Mouse (Mus musculus): ENCODE results near the gene Snx9. TPM values are rescaled to one million over a fixed set of nuclear protein-coding genes. Genes with fewer than 3 reads are reported as not detected.

Gene Snx9
- polyA plus RNA-seq, 1 experiment from 2014 or later = 37.5 TPM

- H3K27ac ChIP-seq = no peak overlapping the region
- no peaks in the 10 kb centered on the region for H3K27me3 ChIP-seq (replicated peaks)
- ATAC-seq (ENCODE audit: insufficient read depth, low FRiP score, low read depth) = no peak
- no peak overlapping the region for H3K4me3 ChIP-seq (replicated peaks)
- H3K4me2 ChIP-seq = no peak overlapping the region
- WGBS = 75% methylated on average over 1 of the region's 1 CpGs
- H3K9me3 ChIP-seq = no peaks in the 10 kb centered on the region
- 0 out of 2 replicates have a peak, but pooled peaks cover 3% of the 10 kb centered on the region for H3K4me1 ChIP-seq
- no peaks in the 10 kb centered on the region for H3K36me3 ChIP-seq
- no peak overlapping the region for H3K9ac ChIP-seq
These were observed 9.8 kb upstream of the Snx9 start for GRCm38 (mm10) chr17:5831257-5831806.

DNA sequence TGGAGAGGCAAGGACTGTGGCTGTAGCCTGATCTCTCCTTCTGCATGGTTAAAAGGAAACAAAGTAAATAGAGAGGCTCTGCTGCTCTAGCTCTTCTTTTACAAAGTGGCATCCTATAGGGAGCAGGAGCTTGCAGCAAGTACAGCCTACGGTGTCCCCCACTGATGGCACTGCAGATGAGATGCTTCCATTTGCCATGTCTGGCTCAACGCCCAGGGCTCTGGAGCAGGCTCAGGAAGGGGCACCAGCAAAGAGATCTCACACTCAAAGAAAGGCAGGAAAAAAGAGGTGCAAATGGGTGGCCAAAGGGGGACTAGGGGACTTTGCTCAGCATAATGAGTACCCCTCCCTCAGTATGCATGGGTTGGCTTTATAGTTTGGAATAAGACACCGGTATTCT is 7.0 kb upstream of the Snx9 start:
- Histone ChIP-seq H3K9me3 (no peaks in the 10 kb centered on the region), H3K27me3 (replicated peaks) (no peaks in the 10 kb centered on the region), H3K4me2 (no peak overlapping the region), H3K4me1 (no peaks in the 10 kb centered on the region), H3K36me3 (no peaks in the 10 kb centered on the region), H3K27ac (no peak overlapping the region), H3K4me3 (replicated peaks) (no peak overlapping the region), H3K9ac (no peak overlapping the region)
- 88% methylated on average over 3 of the region's 3 CpGs for WGBS
- no peak for ATAC-seq (ENCODE audit: insufficient read depth, low FRiP score, low read depth)

- H3K4me2 ChIP-seq = no peak overlapping the region
- no peaks in the 10 kb centered on the region for H3K4me1 ChIP-seq
- no peak for ATAC-seq (ENCODE audit: insufficient read depth, low FRiP score, low read depth)
- no peak overlapping the region for H3K27ac ChIP-seq
- WGBS = 63% methylated on average over 3 of the region's 3 CpGs
- no peak overlapping the region for H3K9ac ChIP-seq
- no peaks in the 10 kb centered on the region for H3K27me3 ChIP-seq (replicated peaks)
- H3K4me3 ChIP-seq (replicated peaks) = no peak overlapping the region
- H3K9me3 ChIP-seq = no peaks in the 10 kb centered on the region
- no peaks in the 10 kb centered on the region for H3K36me3 ChIP-seq
These were observed 6.3 kb upstream of the Snx9 start for GRCm38 (mm10) chr17:5834798-5835328.

DNA sequence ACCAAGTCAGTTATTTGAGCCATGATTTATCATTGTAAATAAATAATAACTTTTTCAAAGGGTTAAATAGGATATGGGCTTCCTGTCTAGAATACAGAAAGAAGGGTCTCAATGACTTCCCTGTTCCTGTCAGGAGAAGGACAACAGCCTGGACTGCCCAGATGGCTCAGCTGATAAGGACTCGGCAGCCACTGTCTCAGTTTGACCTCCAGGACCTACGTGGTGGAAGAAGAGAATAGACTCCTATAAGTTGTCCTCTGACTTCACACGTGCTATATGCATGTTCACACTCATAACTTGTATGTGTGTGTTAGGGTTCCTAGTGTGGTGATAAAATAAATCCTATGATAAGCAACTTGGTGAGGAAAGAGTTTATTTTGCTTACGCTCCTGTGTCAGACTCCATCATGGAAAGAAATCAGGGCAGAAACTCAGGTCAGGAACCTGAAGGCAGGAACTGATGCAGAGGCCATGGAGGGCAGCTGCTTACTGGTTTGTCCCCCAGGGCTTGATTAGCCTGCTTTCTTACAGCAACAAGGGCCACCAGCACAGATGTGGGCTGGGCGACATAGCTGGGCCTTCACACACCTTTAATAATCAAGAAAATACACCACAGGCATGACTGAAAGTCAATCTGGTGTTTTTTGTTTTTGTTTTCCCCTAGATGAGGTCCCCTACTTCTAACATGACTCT is 1.4 kb upstream of the Snx9 start:
- WGBS = 73% methylated on average over 5 of the region's 5 CpGs
- no peak overlapping the region for H3K9ac ChIP-seq

DNA sequence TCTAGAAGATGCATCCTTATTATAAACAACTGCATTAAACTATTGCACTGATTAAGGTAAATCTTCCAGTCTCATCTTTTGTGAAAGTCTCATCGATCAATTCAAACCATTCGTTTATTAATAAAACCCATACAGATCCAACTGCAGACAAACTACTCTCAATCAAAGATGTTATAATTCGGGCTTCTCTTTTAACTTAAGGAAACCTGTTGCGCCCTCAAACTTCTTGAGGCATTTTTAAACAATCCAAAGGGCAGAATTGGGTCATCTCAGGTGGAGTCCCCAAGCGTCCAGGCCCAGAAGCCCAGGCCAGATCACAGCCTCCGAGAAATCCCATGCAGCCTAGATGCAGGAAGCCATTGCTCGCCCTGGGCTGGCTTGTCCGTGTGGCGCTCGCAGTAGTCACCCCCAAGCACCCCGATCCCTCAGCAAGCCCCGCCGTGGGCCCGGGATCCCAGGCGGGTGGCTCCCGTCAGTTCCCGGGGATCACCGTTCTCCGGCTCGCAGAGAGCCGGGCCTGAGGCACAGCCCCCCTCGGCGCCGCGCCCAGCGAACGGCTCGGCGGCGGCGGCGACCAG is 490 bp upstream of the Snx9 start:
- WGBS = 5% methylated on average over 32 of the region's 32 CpGs
- no peaks in the 10 kb centered on the region for H3K36me3 ChIP-seq
- no peaks in the 10 kb centered on the region for H3K27me3 ChIP-seq (replicated peaks)
- H3K4me2 ChIP-seq = peak overlapping the region; percentile 70
- H3K27ac ChIP-seq = peak overlapping the region; percentile 99
- ATAC-seq (ENCODE audit: insufficient read depth, low FRiP score, low read depth) = peak; percentile 48; the same call in 1 of the 2 replicates
- H3K9ac ChIP-seq = peak overlapping the region; percentile 92
- peak overlapping the region; percentile 83 for H3K4me3 ChIP-seq (replicated peaks)
- H3K9me3 ChIP-seq = no peaks in the 10 kb centered on the region
- H3K4me1 ChIP-seq = peaks cover 7% of the 10 kb centered on the region

More for the DNA sequence above, 1.4 kb upstream of the Snx9 start:
- no peaks in the 10 kb centered on the region for H3K27me3 ChIP-seq (replicated peaks)
- H3K4me1 ChIP-seq = peaks cover 7% of the 10 kb centered on the region
- no peaks in the 10 kb centered on the region for H3K9me3 ChIP-seq
- no peak overlapping the region for H3K27ac ChIP-seq
- no peak for ATAC-seq (ENCODE audit: insufficient read depth, low FRiP score, low read depth)
- H3K4me3 ChIP-seq (replicated peaks) = no peak overlapping the region
- H3K36me3 ChIP-seq = no peaks in the 10 kb centered on the region
- H3K4me2 ChIP-seq = peak overlapping the region; percentile 70; the same call in 1 of the 2 replicates

GRCm38 (mm10) chr17:5841943-5842273 is 779 bp downstream of the Snx9 start:
- H3K4me1 ChIP-seq = peaks cover 12% of the 10 kb centered on the region
- peak overlapping the region; percentile 83 for H3K4me3 ChIP-seq (replicated peaks)
- H3K4me2 ChIP-seq = peak overlapping the region; percentile 70
- no peak for ATAC-seq (ENCODE audit: insufficient read depth, low FRiP score, low read depth)
- no peaks in the 10 kb centered on the region for H3K27me3 ChIP-seq (replicated peaks)
- peak overlapping the region; percentile 92 for H3K9ac ChIP-seq
- H3K36me3 ChIP-seq = no peaks in the 10 kb centered on the region
- peak overlapping the region; percentile 99 for H3K27ac ChIP-seq
- H3K9me3 ChIP-seq = no peaks in the 10 kb centered on the region
- WGBS = 0% methylated on average over 7 of the region's 7 CpGs

- peaks cover 12% of the 10 kb centered on the region for H3K4me1 ChIP-seq
- no peaks in the 10 kb centered on the region for H3K36me3 ChIP-seq
- H3K4me3 ChIP-seq (replicated peaks) = peak overlapping the region; percentile 11; the same call in 1 of the 2 replicates
- ATAC-seq (ENCODE audit: insufficient read depth, low FRiP score, low read depth) = peak; percentile 37; the same call in 1 of the 2 replicates
- WGBS = 60% methylated on average over 9 of the region's 9 CpGs
- peak overlapping the region; percentile 44; the same call in 1 of the 2 replicates for H3K27ac ChIP-seq
- H3K27me3 ChIP-seq (replicated peaks) = no peaks in the 10 kb centered on the region
- H3K9me3 ChIP-seq = no peaks in the 10 kb centered on the region
- H3K9ac ChIP-seq = no peak overlapping the region
- H3K4me2 ChIP-seq = peak overlapping the region; percentile 70
These were observed 2.0 kb downstream of the Snx9 start for GRCm38 (mm10) chr17:5842988-5843640.

DNA sequence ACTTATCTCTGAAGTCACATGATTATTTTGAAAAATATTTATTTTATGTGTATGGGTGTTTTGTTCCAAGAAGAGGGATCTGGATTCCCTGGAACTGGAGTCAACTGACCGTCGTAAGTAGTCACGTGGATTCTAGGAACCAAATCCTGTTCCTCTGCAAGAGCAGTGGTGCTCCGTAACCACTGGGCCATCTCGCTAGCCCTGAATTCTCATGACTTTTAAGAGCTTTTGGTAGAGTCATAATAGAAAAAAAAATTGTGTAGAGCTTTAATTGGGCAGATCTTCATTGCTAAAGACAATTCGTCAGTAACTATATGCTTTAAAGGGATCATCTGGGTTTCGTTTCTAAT is 2.5 kb downstream of the Snx9 start:
- peaks cover 13% of the 10 kb centered on the region for H3K4me1 ChIP-seq
- no peak overlapping the region for H3K27ac ChIP-seq
- H3K36me3 ChIP-seq = no peaks in the 10 kb centered on the region
- no peak overlapping the region for H3K4me3 ChIP-seq (replicated peaks)
- H3K9me3 ChIP-seq = no peaks in the 10 kb centered on the region
- no peaks in the 10 kb centered on the region for H3K27me3 ChIP-seq (replicated peaks)
- WGBS = 85% methylated on average over 7 of the region's 7 CpGs
- no peak overlapping the region for H3K4me2 ChIP-seq
- no peak for ATAC-seq (ENCODE audit: insufficient read depth, low FRiP score, low read depth)
- H3K9ac ChIP-seq = no peak overlapping the region

GRCm38 (mm10) chr17:5845376-5845775 is 4.2 kb downstream of the Snx9 start:
- Histone ChIP-seq H3K36me3 (no peaks in the 10 kb centered on the region), H3K27ac (no peak overlapping the region), H3K9ac (no peak overlapping the region), H3K9me3 (no peaks in the 10 kb centered on the region), H3K4me1 (peaks cover 19% of the 10 kb centered on the region), H3K27me3 (replicated peaks) (no peaks in the 10 kb centered on the region), H3K4me3 (replicated peaks) (no peak overlapping the region), H3K4me2 (no peak overlapping the region)
- no peak for ATAC-seq (ENCODE audit: insufficient read depth, low FRiP score, low read depth)
- WGBS = 72% methylated on average over 4 of the region's 4 CpGs

DNA sequence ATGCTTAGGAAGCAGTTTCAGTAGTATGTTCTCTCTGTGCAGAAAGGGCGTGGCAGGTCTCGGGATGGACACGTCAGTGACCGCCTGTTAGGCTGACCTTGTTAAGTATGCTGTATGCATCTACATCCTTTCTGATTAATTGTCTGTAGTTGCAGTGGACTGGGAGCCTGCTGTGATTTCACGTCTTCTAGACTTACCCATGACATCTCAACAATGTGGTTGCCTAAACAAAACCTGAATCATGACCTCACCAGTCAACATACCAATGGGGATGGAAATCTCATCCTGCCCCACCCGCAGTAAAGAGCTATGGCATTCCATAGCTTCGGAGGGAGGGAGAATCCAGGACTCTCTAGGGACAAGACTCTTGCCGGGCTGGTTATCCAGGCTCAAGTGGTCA is 5.0 kb downstream of the Snx9 start:
- H3K9ac ChIP-seq = no peak overlapping the region
- H3K4me3 ChIP-seq (replicated peaks) = no peak overlapping the region
- H3K9me3 ChIP-seq = no peaks in the 10 kb centered on the region
- no peak for ATAC-seq (ENCODE audit: insufficient read depth, low FRiP score, low read depth)
- no peak overlapping the region for H3K4me2 ChIP-seq
- no peaks in the 10 kb centered on the region for H3K36me3 ChIP-seq
- no peaks in the 10 kb centered on the region for H3K27me3 ChIP-seq (replicated peaks)
- 53% methylated on average over 8 of the region's 8 CpGs for WGBS
- H3K27ac ChIP-seq = no peak overlapping the region
- peaks cover 19% of the 10 kb centered on the region for H3K4me1 ChIP-seq

- H3K9me3 ChIP-seq = no peaks in the 10 kb centered on the region
- peak overlapping the region; percentile 50; the same call in 1 of the 2 replicates for H3K9ac ChIP-seq
- no peaks in the 10 kb centered on the region for H3K36me3 ChIP-seq
- H3K4me1 ChIP-seq = peaks cover 12% of the 10 kb centered on the region; the same call in 1 of the 2 replicates
- WGBS = 66% methylated on average over 10 of the region's 10 CpGs
- no peaks in the 10 kb centered on the region for H3K27me3 ChIP-seq (replicated peaks)
- no peak for ATAC-seq (ENCODE audit: insufficient read depth, low FRiP score, low read depth)
- H3K4me2 ChIP-seq = peak overlapping the region; percentile 75
- peak overlapping the region; percentile 89 for H3K27ac ChIP-seq
- peak overlapping the region; percentile 32 for H3K4me3 ChIP-seq (replicated peaks)
These were observed 7.7 kb downstream of the Snx9 start for GRCm38 (mm10) chr17:5848706-5849415.

All from stomach, embryonic 15.5 days (tissue).